Mouse (Mus musculus) cerebellum, adult 2 months (tissue): ENCODE measurements around the gene Cyb561d1.

Experiments used
- CTCF ChIP-seq: fragments of 200-500 bp; IDR thresholded peaks from 2 replicates; pipeline ENCODE4 v1.5.1; 2011; ENCODE audit warnings: low read depth, mild to moderate bottlenecking, control low read depth, low read length, moderate library complexity, borderline replicate concordance; ENCODE audit not compliant: insufficient read depth
- POLR2A ChIP-seq: fragments of 200-500 bp; IDR thresholded peaks from 2 replicates; pipeline ENCODE4 v1.6.1; 2011; ENCODE audit warnings: low read length, control low read depth, borderline replicate concordance; ENCODE audit not compliant: insufficient read depth

- TF ChIP-seq CTCF (no peak), POLR2A (no peak)
Observed at GRCm38 (mm10) chr3:108164091-108164490, 36.9 kb downstream of the Cyb561d1 start.
